Mouse (Mus musculus) kidney, adult 2 months (tissue): ENCODE data around the gene Tmtc2.

ENCODE experiments used
- CTCF ChIP-seq: fragments of 200-500 bp; conservative IDR thresholded peaks from 2 replicates; pipeline ENCODE4 v1.5.1; 2011; ENCODE audit warnings: low read depth, mild to moderate bottlenecking, control low read depth, low read length, moderate library complexity, mixed read lengths; ENCODE audit not compliant: insufficient read depth, insufficient read length
- POLR2A ChIP-seq: fragments of 200-500 bp; IDR thresholded peaks from one replicate; pipeline ENCODE4 v1.6.1; 2011; ENCODE audit warnings: low read depth, low read length, control low read depth

DNA sequence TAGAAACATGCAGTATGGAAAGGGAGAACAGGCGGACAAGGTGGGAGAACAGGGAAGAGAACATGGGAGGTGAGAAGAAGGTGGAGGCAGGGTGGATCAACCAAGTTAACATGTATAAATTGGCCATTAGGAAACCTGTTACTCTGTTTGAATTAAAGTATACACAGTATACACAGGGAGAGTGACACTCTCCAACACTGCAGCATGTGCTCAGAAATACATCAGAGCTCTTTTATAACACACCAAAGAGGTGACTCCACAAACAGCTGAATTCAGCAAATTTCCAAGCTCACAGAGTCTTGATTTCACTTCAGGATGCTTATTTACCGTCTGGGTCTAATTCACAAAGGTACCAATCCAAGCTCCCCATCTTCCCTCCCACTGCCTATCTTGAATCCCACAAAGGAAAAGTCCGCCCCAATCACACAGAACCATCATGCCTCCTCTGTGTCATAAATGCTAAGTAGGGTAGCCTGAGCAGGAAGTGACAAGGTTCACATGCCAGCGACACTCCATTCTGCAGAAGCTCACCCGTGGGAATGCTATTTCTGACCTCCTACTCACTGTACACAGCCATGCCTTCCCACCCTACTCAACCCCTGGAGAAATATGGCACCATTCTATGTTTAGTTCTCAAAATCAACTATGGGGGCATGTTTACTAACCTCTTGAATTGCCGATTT is 17.2 kb downstream of the Tmtc2 start:
- TF ChIP-seq POLR2A (no peak), CTCF (no peak)
